Mouse (Mus musculus) left cerebral cortex, postnatal 4 days (tissue): ENCODE measurements around the gene Slc23a2. TPM values are rescaled to one million over a fixed set of nuclear protein-coding genes. Genes with fewer than 3 reads are reported as not detected.

ENCODE experiments used
- DNase-seq: peaks from one replicate; pipeline ENCODE4 v3.0.0-alpha.2; 2022
- intact Hi-C: fragments of 180-260 bp; cut with DNase I; formaldehyde crosslinking; loops from one replicate; pipeline ENCODE4 v1.15.1; 2025
- total RNA-seq, 2 experiments: library from RNA; stranded (reverse); gene quantifications; 2 replicates each; pipeline ENCODE4 v1.2.3; 2021

Slc23a2 gene
- total RNA-seq, 2 experiments from 2014 or later = 75.9 to 79.6 TPM

DNA sequence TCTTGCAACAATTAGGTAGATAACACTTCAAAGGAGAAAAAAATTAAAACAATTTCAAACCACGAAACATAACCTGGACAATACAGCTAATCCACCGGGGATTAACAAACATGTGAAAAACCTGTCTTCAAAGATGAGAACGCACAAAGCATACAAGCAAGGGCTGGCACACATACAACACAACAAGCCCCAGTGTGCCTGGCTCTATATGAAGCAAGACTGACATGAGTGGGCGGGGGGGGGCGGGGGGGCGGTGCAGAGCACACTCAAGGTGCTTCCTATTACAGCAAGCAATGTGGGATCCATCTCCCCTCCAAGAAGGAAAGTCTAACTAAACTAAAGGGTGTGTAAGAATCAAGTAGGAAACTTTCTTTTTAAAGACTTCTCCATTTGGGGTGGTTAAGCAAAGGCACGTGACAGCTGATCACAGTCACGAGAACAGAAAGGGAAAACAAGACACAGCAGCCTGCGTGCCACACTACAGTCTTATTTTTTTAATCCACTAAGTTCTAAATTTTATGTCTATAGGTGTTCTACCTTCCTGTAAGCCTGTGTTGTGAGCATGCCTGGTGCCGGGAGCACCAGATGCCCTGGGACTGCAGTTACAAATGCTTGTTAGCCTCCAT lies 42.3 kb downstream of the Slc23a2 start:
- intact Hi-C loops = no loop called here
- no peak for DNase-seq

DNA sequence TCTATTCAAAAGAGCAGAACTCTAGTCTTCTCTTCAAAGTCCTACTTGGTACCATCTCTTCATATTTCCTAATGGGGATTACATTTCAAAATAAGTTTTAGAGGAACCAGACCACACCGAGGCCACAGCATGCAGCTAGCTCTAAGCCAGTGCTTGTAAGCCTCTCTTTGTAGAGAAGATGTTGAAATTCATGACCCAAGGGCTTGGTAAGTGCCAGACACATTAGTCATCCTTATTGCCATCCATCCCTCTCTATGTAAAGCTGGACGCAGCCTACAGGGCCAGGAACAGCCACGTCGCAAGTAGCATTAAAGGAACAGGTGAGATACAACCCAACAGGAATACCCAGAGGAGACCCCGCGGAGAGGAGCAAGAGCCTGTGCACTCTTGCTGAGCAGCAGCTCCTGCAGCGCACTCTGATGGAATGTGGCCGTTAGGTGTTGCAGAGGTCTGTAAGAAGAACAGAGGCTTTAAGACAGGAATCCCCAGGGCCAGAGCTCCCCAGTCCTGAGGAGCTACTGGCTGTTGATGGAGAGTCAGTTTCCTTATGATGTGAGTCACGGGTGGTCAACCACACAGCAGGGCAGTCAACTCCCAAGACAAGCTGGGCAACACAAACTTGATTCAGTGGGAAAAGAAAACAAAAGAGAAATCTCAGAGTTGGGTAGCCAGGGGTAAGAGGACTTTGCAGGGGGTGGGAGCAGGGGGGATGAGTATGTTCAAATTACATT lies 45.8 kb downstream of the Slc23a2 start:
- intact Hi-C loops = no loop called here
- DNase-seq = no peak

DNA sequence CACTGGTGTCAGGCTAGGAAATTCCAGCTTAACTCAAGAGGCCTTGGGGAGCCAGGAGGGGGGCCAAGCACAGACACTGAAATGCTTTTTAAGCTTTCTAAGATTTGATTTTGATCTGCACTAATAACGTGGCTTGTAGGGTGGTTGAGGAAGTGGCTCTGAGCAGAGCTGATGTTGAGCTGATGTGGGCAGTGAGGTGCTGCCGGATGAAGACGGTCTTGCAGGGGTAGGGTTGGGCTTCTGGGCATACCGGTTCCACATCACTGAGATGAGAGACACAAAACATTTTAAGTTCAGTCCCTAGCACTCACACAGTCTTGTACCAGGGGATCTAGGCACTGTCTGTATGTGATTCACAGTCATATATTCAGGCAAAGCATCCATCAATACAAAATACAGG lies 46.5 kb downstream of the Slc23a2 start:
- no peak for DNase-seq
- intact Hi-C loops = no loop called here

GRCm38 (mm10) chr2:132096582-132096981 lies 48.3 kb downstream of the Slc23a2 start:
- DNase-seq = no peak
- intact Hi-C loops = no loop called here

DNA sequence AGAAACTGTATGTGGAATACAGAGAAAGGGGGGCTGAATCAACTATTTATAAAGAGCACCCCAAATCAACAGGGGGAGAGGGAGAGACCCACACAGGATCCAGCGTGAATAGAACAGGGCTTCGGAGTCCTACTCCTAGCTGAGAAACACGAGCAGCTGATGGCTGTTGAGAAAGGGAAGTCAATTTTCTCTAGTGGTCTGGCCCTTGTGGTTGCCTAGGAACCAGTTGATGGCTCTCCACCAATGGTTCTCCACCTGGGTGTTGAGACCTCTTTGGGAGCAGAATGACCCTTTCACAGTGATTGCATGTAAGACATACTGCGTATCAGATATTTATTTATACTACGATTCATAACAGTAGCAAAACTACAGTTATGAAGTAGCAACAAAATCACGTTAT lies 49.1 kb downstream of the Slc23a2 start:
- no peak for DNase-seq
- intact Hi-C loops = no loop called here

DNA sequence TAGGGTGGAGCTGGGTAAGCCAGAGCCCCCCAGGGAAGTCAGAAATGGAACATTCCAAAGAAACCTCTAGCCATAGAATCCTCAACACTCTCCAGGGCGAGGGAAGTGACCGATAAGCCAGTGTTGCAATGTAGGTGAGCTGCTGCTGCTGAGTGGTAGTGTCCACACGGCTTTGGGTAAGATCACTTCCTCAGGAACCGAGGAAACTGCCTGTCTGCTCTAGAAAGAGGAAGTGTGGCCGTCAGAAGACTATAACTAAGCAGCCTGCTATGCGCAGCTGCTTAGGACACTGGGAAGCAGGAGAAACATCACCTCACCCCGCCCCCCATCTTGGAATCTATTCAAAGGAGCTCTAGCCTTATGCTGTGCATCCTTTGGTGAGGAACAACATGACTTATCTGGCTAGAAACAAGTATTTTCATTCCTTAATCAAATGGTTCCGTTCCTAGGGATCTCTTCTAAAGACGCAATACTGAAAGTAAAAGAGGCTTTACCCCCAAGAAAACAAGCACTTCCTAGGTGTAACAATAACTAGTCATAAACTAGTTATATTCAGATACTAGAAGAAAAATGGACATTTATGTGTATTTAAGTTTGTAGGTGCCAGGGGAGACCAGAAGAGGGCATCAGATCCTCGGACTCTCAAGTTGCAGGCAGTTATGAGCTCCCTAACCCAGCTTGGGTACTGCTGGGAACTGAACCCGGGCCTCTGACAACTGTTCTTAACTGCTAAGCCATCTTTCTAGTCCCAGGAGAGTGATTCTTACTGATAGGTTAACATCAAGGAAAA lies 50.3 kb downstream of the Slc23a2 start:
- no peak for DNase-seq
- intact Hi-C loops = no loop called here

- intact Hi-C loops = no loop called here
- DNase-seq = no peak
Measured at GRCm38 (mm10) chr2:132093739-132094138, 51.2 kb downstream of the Slc23a2 start.

DNA sequence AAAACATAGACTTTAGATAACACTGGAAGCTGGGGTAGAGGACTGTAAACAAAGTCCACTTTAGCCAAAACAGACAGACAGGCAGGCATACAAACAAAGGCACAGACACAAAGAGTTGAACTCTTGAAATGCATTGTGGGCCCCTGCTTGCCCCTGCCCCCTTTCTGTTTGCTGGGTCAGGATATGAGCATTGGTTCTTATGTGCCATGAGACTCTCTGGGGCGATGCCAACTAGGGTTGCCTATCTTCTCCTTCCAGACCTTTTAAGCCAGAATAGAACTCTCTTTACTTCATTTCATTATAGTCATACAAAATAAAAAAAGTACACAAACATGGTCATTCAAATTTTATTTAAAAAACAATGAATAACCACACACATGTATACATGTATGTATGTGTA lies 51.6 kb downstream of the Slc23a2 start:
- intact Hi-C loops = no loop called here
- no peak for DNase-seq

GRCm38 (mm10) chr2:132092722-132093121 lies 52.2 kb downstream of the Slc23a2 start:
- intact Hi-C loops = no loop called here
- no peak for DNase-seq

GRCm38 (mm10) chr2:132091749-132092148 lies 53.2 kb downstream of the Slc23a2 start:
- intact Hi-C loops = no loop called here

DNA sequence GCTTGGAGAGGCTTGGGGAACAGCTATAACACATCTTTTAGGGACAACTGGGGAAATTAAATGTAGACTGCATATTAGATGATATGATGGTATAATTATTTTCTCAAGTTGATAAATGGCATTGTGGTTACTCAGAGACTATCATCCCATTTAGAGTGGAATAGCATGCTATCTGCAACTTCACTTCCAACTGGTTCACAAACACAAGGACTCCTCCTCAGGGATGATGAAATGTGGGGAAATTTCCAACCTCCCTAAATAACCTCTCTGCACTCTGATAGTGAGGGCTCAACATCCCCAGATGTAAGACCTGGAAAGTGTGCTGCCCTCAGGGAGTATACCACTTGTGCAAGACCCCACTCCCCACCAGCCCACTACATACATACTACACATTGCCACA lies 60.1 kb downstream of the Slc23a2 start:
- no peak for DNase-seq
- intact Hi-C loops = no loop called here

More at GRCm38 (mm10) chr2:132091749-132092148, 53.2 kb downstream of the Slc23a2 start:
- DNase-seq = no peak

DNA sequence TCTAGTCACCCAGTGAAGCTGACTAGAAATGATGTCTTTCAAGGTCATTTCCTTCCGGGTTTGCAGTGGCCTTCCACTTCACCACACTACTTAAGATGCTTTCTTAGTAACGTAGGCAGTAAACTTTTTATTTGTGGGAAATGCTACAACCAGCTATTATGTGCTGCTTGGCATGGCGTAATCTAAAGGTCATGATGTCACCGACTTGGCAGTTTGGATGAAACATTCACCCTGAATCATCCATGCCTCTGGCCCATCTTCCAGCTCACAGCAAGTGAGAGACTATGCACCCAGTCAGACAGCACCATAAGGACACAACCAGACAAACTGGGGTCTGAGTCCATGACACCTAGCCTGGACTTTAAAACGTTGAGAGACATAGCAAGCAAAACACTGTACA lies 60.5 kb downstream of the Slc23a2 start:
- intact Hi-C loops = no loop called here
- no peak for DNase-seq

DNA sequence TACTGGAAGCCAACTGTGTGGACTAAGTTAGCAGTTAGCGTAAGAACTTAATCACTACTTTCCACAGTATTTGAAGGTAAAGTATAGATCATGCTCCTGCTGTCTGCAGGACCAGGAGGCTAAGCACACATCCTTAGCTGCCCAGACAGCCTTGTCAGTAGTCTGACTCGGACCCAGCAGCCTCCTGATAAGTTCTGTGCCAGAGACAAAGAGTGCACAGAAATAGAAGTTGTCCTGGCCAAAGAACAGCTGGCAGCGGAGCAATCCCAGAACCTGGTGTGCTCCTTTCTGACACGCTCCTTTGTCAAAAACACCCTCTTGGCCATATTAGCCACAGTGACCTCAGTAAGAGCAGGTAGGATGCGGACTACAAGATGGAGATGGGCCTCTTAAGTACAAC lies 65.8 kb downstream of the Slc23a2 start:
- DNase-seq = no peak
- intact Hi-C loops = no loop called here

GRCm38 (mm10) chr2:132073052-132073451 lies 71.9 kb downstream of the Slc23a2 start:
- intact Hi-C loops = no loop called here

DNA sequence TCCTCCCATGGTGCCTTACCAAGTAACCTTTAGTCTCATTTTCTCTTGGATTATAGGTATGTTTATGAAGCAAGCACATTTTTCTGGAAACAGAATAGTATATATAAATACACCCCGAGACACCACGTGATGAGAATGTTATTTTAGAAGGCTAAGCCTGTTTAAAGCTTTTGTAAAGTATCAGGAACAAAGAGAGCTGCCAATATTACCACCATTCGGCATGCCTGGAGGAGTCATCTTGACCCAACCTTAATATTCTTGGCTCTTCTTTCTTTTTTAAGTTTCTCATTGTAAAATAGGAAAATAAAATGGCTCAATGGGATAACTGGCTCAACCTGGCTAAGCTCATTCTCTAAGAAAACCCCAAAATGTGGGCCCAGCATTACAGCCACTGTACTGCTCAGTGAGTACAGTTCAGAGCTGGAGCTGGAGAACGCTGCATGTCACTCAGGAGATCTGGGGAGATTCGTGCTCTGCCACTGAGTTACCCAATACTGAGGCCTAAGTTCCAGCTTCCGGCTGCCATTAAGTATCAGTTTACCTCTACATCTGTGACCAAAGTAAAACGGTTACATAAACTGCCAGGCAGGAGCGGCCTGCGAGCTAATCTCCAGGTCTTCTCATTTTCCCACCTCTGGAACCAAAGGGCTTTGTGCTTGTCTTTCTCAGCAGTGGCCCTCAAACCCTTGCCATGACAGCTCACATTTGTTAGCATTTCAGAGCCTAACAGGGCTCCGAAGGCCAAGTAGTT lies 74.7 kb downstream of the Slc23a2 start:
- intact Hi-C loops = no loop called here

More at GRCm38 (mm10) chr2:132073052-132073451, 71.9 kb downstream of the Slc23a2 start:
- DNase-seq = no peak

DNA sequence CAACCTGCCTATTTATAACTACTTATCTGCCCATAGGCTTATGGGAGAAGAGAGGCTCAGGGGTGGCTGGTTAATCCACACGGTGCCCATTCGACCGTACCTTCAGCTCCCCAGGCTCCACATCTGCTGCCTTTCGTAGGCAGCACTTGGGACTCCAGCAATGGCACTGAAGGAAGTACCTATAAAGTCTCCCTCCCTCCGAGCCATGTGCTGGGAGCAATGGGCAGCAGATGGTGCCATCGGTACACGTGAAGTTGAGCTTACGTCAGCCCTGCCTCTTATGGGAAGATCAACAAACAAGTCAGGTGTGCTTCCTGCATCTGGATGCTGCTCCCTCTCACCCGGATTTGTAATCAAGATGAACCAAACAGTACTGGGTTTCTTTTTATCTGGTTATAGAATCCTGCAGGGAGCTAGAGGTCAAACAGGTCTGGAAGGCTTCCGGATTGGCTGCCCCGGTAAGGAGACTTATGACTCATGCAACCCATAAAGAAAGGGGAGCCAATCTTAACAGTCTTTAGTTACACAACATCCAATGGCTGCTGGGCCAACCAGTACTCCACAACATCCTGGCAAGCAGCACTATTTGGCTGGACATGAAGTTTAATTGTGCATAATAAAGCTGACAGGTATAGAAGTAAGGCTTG lies 80.6 kb downstream of the Slc23a2 start:
- intact Hi-C loops = no loop called here
- no peak for DNase-seq

More for the DNA sequence above, 74.7 kb downstream of the Slc23a2 start:
- DNase-seq = no peak

DNA sequence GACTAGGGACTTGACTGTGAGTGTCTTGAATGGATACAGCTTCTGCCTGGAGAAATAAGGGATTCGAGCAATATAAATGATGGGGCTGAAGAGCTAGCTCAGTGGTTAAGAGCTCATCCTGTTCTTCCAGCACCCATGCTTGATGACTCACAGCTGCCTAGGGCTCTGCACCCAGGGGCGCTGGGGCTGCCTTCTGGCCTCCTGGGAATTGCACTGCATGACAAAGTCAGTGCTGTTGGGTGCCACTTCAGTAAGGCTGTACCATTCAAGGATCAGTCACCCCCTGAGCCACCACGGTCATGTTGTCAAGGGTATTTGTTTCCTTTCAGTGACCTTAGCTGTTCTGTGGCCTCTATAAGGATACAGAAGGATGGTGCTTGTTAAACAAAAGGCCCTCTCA lies 81.1 kb downstream of the Slc23a2 start:
- no peak for DNase-seq
- intact Hi-C loops = no loop called here

- DNase-seq = no peak
- intact Hi-C loops = no loop called here
Measured at GRCm38 (mm10) chr2:132061884-132062283, 83.0 kb downstream of the Slc23a2 start.

DNA sequence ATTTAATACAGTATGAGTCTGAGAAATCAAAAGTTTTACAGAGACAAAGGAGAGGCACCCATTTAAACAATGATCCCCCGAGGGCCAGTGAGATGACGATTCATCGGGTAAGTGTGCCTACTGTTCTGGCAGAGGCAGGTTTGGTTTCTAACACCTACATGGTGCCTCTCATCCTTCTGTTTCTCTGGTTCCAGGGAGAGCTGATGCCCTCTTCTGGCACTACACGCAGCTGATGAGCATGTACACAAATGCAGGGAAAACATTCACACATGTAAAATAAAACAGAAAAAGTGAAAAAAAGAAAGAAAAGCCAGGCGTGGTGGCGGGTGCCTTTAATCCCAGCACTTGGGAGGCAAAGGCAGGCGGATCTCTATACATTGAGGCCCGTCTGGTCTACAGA lies 85.0 kb downstream of the Slc23a2 start:
- intact Hi-C loops = no loop called here
- no peak for DNase-seq

- DNase-seq = no peak
- intact Hi-C loops = no loop called here
Measured at GRCm38 (mm10) chr2:132055349-132055753, 89.6 kb downstream of the Slc23a2 start.
